Mouse (Mus musculus): ENCODE measurements around the gene Yipf4. TPM values are rescaled to one million over a fixed set of nuclear protein-coding genes. Genes with fewer than 3 reads are reported as not detected.
"Not testable (repeated sequence)": the region's sequence is repeated elsewhere in the genome, so short reads cannot be mapped to it uniquely, and the experiment has no call there.

Gene Yipf4
- polyA plus RNA-seq (2015; fragmentation: Nextera tagmentation; extraction: Ambion mirVana), result 62.4 and 77.0 TPM in 2 replicates

DNA sequence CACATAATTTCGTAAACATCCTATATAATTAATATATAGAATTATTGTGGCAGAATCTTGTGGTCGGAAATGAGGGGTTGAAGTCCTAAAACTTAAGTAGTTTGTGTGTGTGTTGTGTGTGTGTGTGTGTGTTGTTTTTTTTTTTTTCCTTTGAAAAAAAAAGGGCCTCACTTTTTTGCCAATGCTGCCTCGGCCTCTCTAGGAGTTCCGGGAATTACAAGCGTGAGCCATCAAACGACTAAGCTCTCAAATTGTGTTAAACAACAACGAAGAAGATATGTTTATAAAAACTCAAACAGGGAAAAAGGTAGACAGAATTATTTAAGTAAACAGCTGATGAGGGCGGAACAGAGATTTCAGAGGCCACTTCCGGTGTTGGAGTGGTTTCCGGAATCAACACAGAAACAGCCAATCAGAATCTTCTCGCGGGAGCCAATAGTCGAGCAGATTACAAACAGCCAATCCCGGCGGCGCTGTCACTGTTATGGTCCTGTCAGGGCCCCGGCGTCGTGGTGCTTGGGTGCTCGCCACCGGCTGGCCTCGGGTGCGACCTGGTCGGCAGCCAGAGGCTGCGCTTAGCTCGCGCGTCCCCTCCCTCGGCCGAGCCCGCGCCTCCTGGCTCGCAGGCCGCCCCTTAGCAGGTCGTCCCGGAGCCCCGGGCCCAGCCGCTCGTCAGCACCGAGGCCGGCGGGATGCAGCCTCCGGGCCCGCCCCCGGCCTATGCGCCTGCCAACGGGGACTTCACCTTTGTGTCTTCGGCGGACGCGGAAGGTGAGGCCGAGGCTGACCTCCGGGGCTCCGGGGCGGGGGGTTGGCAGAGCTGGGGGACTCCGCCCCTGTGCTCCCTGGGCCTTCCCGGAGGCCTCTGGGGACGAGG is at the start of gene Yipf4:
Gene Yipf4 (plus strand): TSS at position 470 of the 877 bp plus-strand sequence.
- Histone ChIP-seq H3K27ac (peak within 1 kb of the TSS; percentile 97), H3K9ac (peak within 1 kb of the TSS; percentile 97), H3K27me3 (0 out of 2 replicates have a peak, but pooled peaks cover 3% of the 10 kb centered on the region), H3K4me2 (peak within 1 kb of the TSS; percentile 75), H3K36me3 (peaks cover 22% of the 10 kb centered on the region), H3K9me3 (replicated peaks) (no peaks in the 10 kb centered on the region), H3K4me3 (replicated peaks) (peak within 1 kb of the TSS; percentile 95), H3K4me1 (replicated peaks) (peaks cover 24% of the 10 kb centered on the region)
- peak; percentile 97 for ATAC-seq (ENCODE audit: low read depth)
- WGBS (ENCODE audit: insufficient replicate concordance), result 4% methylated on average over 52 of the region's 58 CpGs
- peak; percentile 92 for DNase-seq

DNA sequence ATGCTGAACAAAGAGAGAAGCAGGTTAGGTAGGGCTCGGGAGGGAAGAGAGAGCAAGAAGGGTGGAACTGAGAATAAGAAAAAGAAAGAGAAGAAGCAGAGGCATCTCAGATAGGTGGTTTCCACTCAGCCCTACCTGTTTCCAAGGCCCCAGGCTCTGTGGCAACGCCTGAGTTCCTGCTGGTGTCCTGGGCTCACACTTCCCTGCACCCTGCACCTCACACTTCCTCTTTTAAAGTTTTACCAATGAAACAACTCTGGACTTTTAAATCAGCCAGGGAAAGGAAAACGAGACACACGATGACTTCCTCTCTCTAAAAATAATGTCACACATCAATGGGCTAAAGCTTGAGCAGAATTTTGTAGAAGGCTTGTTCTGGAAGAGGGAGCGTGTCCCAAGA is 48.8 kb upstream of the Yipf4 start:
- no peak overlapping the region for H3K9ac ChIP-seq
- DNase-seq, result no peak
- no peaks in the 10 kb centered on the region for H3K36me3 ChIP-seq
- no peak overlapping the region for H3K27ac ChIP-seq
- H3K27me3 ChIP-seq, result no peaks in the 10 kb centered on the region
- 18% methylated on average over 5 of the region's 5 CpGs for WGBS (ENCODE audit: insufficient replicate concordance)
- no peak overlapping the region for H3K4me2 ChIP-seq
- no peak for ATAC-seq (ENCODE audit: low read depth)
- no peaks in the 10 kb centered on the region for H3K4me1 ChIP-seq (replicated peaks)
- H3K4me3 ChIP-seq (replicated peaks), result no peak overlapping the region
- no peaks in the 10 kb centered on the region for H3K9me3 ChIP-seq (replicated peaks)

DNA sequence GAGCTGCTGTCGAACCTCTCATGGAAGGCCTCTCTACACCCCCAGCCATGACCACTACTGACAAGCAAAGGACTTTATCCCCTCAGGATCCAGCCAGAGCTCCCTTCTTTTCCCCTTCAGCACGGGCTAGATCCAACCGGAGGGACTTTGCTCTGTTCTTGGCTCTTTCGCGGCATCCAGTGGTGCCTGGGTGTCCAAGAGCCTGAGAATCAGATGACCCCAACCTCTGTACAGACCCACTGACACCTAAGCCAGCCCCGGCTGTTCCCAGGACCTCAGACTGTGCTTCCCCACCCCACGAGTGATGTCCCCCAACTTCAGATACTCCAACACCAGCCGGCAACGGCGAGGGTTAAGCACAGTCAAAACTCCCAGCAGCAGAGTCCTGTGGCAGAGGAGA is 39.5 kb upstream of the Yipf4 start:
- Histone ChIP-seq H3K27me3 (no peaks in the 10 kb centered on the region), H3K9ac (no peak overlapping the region), H3K4me1 (replicated peaks) (no peaks in the 10 kb centered on the region), H3K4me2 (no peak overlapping the region), H3K4me3 (replicated peaks) (no peak overlapping the region), H3K36me3 (no peaks in the 10 kb centered on the region), H3K27ac (no peak overlapping the region), H3K9me3 (replicated peaks) (no peaks in the 10 kb centered on the region)
- ATAC-seq (ENCODE audit: low read depth) (no peak), DNase-seq (no peak)
- WGBS (ENCODE audit: insufficient replicate concordance), result 73% methylated on average over 10 of the region's 10 CpGs

DNA sequence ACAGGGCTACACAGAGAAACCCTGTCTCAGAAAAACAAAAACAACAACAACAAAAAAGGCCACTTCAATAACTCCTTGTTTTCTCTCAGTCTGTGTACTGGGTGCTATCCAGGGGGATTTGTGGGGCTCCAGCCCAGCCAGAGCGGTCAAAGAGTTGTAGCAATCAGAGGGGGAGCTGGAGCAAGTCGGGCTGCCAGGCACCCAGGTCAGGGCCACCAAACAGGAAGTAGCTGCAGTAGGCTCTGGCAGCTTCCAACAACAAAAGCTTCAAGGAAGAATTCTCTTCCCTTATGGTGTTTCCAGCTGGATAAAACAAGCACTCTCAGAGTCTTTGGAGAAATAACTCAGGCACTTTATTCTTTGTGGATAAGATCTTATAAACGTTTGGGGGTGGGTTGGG is 35.4 kb upstream of the Yipf4 start:
- H3K9ac ChIP-seq, result no peak overlapping the region
- ATAC-seq (ENCODE audit: low read depth) (no peak), DNase-seq (no peak)
- H3K4me1 ChIP-seq (replicated peaks), result no peaks in the 10 kb centered on the region
- no peak overlapping the region for H3K27ac ChIP-seq
- no peaks in the 10 kb centered on the region for H3K36me3 ChIP-seq
- 48% methylated on average over 3 of the region's 3 CpGs for WGBS (ENCODE audit: insufficient replicate concordance)
- no peak overlapping the region for H3K4me2 ChIP-seq
- no peak overlapping the region for H3K4me3 ChIP-seq (replicated peaks)
- H3K9me3 ChIP-seq (replicated peaks), result no peaks in the 10 kb centered on the region
- no peaks in the 10 kb centered on the region for H3K27me3 ChIP-seq

DNA sequence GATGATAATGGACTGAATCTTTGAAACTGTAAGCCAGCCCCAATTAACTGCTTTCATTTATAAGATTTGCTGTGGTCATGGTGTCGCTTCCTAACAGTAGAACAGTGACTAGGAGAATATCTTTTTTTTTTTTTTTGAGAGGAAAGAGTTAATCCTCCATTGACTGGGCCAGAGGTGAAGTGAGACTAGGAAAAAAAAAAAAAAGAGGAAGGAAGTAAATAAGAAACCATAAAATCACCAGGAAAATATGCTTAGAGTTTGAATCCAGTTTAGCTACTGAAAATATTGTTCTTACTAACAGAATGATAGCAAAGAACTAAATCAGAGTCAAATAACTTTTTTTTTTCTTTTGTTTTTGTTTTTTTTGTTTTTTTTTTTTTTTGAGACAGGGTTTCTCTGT is 34.6 kb upstream of the Yipf4 start:
- Histone ChIP-seq H3K27me3 (no peaks in the 10 kb centered on the region), H3K9me3 (replicated peaks) (no peaks in the 10 kb centered on the region), H3K27ac (no peak overlapping the region), H3K9ac (no peak overlapping the region), H3K4me1 (replicated peaks) (no peaks in the 10 kb centered on the region), H3K36me3 (no peaks in the 10 kb centered on the region), H3K4me2 (no peak overlapping the region), H3K4me3 (replicated peaks) (no peak overlapping the region)
- WGBS (ENCODE audit: insufficient replicate concordance), result 49% methylated on average over 1 of the region's 1 CpGs
- no peak for DNase-seq
- no peak for ATAC-seq (ENCODE audit: low read depth)

DNA sequence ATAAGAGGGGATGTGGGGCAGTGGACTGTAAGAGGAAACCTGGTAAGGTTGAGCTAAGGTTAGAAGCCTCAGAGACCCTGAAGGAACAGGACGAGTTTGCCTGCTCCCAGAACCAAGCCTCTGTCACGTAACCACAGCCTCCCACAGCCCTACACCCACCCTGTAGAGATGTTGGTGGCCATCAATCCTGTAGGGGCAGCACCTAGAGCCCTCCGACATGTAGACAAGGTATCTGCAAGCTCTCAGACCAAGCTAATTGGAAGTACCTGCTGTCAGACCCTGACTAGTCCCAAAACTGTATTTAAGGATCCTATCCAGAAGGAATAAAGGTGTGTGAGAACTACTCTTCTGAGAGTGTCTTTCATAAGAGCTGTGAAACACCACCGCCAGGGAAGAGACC is 33.9 kb upstream of the Yipf4 start:
- Histone ChIP-seq H3K4me3 (replicated peaks) (no peak overlapping the region), H3K36me3 (no peaks in the 10 kb centered on the region), H3K27me3 (no peaks in the 10 kb centered on the region), H3K27ac (no peak overlapping the region), H3K9me3 (replicated peaks) (no peaks in the 10 kb centered on the region), H3K4me1 (replicated peaks) (no peaks in the 10 kb centered on the region), H3K9ac (no peak overlapping the region), H3K4me2 (no peak overlapping the region)
- DNase-seq (no peak), ATAC-seq (ENCODE audit: low read depth) (no peak)
- WGBS (ENCODE audit: insufficient replicate concordance), result 70% methylated on average over 4 of the region's 4 CpGs

DNA sequence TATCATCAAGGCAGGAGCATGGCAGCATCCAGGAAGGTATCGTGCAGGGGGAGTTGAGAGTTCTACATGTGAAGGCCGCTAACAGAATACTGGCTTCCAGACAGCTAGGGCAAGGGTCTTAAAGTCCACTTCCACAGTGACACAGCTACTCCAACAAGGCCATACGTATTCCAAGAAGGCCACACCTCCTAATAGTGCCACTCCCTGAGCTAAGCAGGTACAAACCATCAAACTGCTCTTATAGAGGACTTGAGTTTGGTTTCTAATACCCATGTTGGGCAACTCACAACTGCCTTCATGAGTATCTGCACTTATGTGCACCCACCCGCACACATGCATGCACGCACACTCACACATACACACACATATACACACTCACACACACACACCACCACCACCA is 32.5 kb upstream of the Yipf4 start:
- Histone ChIP-seq H3K27me3 (no peaks in the 10 kb centered on the region), H3K9ac (no peak overlapping the region), H3K4me3 (replicated peaks) (no peak overlapping the region), H3K4me2 (no peak overlapping the region), H3K9me3 (replicated peaks) (no peaks in the 10 kb centered on the region), H3K36me3 (no peaks in the 10 kb centered on the region), H3K27ac (no peak overlapping the region), H3K4me1 (replicated peaks) (no peaks in the 10 kb centered on the region)
- 78% methylated on average over 5 of the region's 5 CpGs for WGBS (ENCODE audit: insufficient replicate concordance)
- ATAC-seq (ENCODE audit: low read depth), result no peak
- DNase-seq, result no peak

DNA sequence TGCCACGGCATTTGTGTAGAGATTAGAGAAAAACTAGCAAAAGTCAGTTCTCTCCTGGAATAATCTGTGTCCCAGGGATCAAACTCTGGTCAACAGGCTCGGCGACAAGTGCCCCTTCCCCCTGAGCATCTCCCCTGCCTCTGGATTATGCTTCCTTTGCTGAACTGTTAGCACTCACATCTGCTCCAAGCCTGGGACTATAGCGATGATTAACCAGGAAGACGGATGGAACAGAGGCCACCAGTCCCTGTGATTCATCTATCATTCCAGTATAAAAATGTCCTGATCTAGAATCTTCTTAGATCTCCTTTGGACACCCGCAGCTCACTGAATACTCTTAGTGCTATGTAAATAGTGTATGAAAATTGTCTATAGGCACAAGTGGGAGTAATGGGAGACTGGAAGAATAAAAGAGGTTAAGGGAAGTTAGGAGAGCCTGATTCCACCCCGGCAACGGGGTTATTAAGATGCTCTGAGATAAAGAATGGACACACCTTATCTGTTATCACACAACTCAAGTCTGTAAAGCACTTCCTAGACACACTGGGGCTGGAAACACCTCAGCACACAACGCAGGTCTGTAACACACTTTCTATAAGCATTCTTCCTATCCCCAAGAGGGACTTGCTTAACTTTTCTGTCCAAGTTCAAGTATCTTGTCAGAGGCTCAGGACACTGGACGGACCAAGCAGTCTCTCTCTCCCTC is 31.2 kb upstream of the Yipf4 start:
- Histone ChIP-seq H3K4me2 (no peak overlapping the region), H3K4me3 (replicated peaks) (no peak overlapping the region), H3K9me3 (replicated peaks) (no peaks in the 10 kb centered on the region), H3K4me1 (replicated peaks) (no peaks in the 10 kb centered on the region), H3K9ac (no peak overlapping the region), H3K27ac (no peak overlapping the region), H3K27me3 (no peaks in the 10 kb centered on the region), H3K36me3 (no peaks in the 10 kb centered on the region)
- DNase-seq (no peak), ATAC-seq (ENCODE audit: low read depth) (no peak)
- WGBS (ENCODE audit: insufficient replicate concordance), result 50% methylated on average over 10 of the region's 10 CpGs

DNA sequence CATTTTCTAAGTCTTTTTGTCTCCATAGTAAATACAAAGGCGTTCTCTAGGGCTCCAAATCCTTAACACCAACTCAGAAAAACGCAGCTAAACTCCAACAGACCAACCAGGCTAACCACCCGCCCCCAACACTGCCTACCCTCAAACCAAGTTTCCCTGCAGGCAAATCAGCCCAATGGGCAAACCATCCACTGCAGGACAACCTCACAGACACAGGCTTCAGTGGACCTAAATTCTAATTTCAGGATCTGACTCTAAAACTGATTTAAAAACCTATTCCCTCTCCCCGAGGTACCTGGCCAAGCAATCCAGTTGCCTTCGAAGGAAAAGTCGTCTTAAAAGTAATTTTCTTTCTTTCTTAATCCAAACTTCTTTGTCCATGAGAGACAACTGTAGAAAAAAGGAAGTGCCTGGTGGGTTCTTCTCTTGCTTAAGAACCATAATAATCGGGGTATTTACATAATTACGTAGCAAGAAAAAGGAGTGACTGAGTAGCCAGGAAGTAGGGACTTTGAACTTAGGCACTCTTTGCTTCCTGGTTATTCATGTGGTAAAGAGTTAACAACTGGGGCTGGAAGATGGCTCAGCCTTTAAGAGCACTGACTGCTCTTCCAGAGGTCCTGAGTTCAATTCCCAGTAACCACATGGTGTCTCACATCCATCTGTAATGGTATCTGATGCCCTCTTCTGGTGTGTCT is 30.4 kb upstream of the Yipf4 start, which contains the start of gene Nlrc4:
Gene Nlrc4 (minus strand): TSS at position 432 of the 698 bp plus-strand sequence.
- WGBS (ENCODE audit: insufficient replicate concordance), result 42% methylated on average over 8 of the region's 8 CpGs
- DNase-seq, result no peak
- Histone ChIP-seq H3K4me1 (replicated peaks) (no peaks in the 10 kb centered on the region), H3K4me3 (replicated peaks) (no peak within 1 kb of the TSS), H3K9me3 (replicated peaks) (no peaks in the 10 kb centered on the region), H3K27ac (no peak within 1 kb of the TSS), H3K36me3 (no peaks in the 10 kb centered on the region), H3K4me2 (no peak within 1 kb of the TSS), H3K9ac (no peak within 1 kb of the TSS), H3K27me3 (no peaks in the 10 kb centered on the region)
- ATAC-seq (ENCODE audit: low read depth), result no peak

DNA sequence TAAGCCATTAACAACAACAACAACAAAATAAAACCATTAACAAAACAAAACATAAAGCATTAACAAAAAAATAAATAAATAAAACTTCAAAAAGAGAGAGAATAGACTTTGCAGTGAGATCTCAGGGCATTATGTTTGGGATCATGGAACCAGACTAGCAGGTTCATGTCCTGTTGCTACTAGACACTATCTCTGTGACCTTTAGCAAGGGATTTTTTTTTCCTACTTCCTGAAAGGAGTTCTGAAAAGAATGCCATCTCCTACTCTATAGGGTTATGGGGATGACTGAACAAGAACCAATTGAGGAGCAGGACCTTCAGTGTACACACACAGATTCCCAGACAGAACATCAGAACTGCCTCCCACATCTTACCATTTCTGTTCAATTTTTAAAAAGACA is 25.8 kb upstream of the Yipf4 start:
- no peak overlapping the region for H3K4me2 ChIP-seq
- no peak overlapping the region for H3K27ac ChIP-seq
- H3K9ac ChIP-seq, result no peak overlapping the region
- H3K4me1 ChIP-seq (replicated peaks), result no peaks in the 10 kb centered on the region
- no peaks in the 10 kb centered on the region for H3K9me3 ChIP-seq (replicated peaks)
- H3K4me3 ChIP-seq (replicated peaks), result no peak overlapping the region
- DNase-seq, result no peak
- H3K27me3 ChIP-seq, result no peaks in the 10 kb centered on the region
- ATAC-seq (ENCODE audit: low read depth), result no peak
- H3K36me3 ChIP-seq, result no peaks in the 10 kb centered on the region

DNA sequence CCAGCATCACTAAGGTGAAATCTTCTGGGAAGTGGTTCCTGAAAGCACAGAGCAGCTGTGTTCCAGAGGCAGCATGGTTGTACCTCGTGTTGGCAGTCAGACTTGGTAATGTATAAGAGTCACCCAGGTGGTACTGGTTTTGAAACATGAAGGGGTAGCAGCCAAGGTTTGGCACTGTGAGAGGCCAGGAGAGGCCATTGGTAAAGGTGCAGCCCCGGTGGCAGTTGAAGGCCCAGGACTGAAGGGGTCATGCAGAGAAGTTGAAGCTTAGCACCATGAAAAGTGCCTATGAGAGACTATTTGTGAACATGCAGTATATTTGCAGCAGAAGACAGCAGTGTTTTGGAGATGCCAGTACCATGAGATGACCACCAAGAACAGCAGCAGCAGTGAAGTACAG is 21.3 kb upstream of the Yipf4 start:
- H3K27me3 ChIP-seq; DNase-seq; ATAC-seq (ENCODE audit: low read depth); H3K9ac ChIP-seq; H3K36me3 ChIP-seq; H3K4me3 ChIP-seq (replicated peaks); H3K4me1 ChIP-seq (replicated peaks); H3K4me2 ChIP-seq; H3K9me3 ChIP-seq (replicated peaks); H3K27ac ChIP-seq: not testable (repeated sequence)
- WGBS (ENCODE audit: insufficient replicate concordance), result 69% methylated on average over 2 of the region's 2 CpGs

Measured in liver, embryonic 13.5 days (tissue).